Mouse (Mus musculus): Measurements from ENCODE around the gene Gm49661.

Gm49661 gene

GRCm38 (mm10) chr8:84967532-84968304, 1.5 kb downstream of the Gm49661 start:
- DNase-seq (ENCODE audit: low spot score) = no peak

GRCm38 (mm10) chr8:84966603-84967002, 2.6 kb downstream of the Gm49661 start:
- DNase-seq (ENCODE audit: low spot score) = no peak

DNA sequence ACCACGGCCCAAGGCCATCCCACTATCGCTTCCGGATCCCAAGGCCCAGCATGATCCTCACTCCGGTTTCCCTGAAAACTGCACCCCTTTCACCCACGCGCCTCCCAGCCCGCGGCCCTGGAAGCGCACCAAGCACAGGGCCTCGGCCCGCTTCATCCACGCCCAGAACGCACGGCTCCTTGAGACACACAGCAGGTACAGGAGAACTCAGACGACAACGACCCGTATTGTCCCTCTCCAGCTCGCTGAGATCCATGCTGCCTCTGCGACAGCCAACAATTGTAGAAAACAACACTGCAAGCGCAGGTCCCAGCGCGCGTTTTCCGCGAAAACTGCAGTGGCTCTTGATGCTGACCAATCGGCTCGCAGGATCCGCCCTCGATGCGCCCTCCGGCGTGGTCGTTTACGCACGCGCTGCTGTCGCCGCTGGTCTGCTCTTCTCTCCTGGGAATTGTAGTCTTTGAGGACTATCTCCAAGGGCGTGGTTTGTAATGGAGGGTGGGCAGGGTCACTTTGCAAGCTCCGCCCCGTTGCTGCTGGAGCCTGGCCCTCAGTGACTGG, 3.4 kb downstream of the Gm49661 start:
- DNase-seq (ENCODE audit: low spot score) = no peak

GRCm38 (mm10) chr8:84963952-84964351, 5.3 kb downstream of the Gm49661 start:
- DNase-seq (ENCODE audit: low spot score) = no peak

DNA sequence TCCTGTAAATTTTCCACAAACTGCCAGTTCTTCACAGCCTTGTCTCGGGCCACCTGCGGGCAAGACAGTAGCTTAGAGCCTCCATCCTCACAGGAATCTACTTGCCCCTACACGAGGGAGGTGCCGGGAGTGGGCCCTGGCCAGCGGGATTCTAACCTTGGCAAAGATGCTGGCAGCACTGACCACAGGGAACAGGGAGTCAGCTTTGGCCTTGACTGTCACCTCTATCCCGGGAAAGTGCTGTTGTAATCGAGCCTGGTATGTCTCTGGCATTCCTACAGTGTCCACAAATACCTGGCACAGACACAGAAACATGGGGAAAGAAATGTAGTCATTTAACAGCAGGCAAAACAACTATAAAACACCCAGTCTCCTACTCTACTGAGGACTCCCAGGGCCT, 9.4 kb downstream of the Gm49661 start:
- no peak for DNase-seq (ENCODE audit: low spot score)

DNA sequence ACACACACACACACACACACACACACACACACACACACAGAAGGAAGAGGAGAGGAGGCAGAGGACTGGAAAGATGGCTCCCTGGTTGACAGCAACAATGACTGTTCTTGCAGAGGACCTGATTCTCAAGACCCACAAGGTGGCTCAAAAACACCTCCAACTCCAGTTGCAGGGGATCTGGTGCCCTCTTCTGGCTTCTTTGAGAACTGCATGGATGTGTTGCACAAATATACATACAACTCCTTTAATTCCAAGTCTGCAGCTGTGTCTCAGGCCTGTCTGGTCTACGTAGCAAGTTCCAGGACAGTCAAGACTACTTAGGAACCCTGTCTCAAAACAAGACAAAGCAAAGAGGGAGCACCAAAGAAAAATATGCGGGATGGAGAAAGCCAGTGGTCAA, 12.5 kb downstream of the Gm49661 start:
- DNase-seq (ENCODE audit: low spot score) = no peak

- no peak for DNase-seq (ENCODE audit: low spot score)
These were observed 16.5 kb downstream of the Gm49661 start for GRCm38 (mm10) chr8:84952612-84953255.

DNA sequence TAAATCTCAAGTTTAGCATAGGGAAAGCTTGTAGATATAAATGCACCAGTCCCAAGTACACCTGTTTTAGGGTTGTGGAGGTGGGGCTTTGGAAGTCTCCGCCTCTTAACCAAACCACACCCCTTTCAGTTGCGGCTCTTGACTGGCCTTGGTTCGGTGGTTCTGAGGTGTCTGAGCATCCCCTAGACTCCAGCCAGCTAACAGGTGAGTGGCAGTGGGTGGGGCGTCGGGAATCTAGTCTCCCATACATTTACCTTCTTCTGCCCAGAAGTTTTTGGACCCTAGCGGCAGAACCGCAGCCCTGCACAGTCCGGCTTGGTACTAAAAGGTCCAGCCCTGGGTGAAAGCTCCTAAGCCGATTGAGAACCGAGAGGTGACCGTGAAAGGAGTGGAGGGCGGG, 19.5 kb downstream of the Gm49661 start:
- no peak for DNase-seq (ENCODE audit: low spot score)

DNA sequence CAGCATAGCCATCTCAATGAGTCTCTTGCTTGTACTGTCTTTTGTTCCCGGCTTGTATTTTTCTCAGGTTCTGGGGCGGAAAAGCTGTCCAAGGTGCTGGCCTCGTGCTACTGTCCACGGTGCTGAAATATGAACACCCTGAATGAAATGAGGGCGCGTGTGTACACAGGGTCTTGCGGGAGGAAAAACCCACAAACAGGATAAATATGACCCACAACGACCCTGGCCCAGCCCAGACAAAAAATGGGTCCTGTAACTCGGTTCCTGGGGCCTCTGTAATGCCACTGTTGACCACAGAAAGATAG, 22.0 kb downstream of the Gm49661 start:
- no peak for DNase-seq (ENCODE audit: low spot score)

- no peak for DNase-seq (ENCODE audit: low spot score)
These were observed 22.5 kb downstream of the Gm49661 start, which contains the start of gene Rtbdn for GRCm38 (mm10) chr8:84946528-84947240. TSS of gene Rtbdn (plus strand) at chr8:84946991.

GRCm38 (mm10) chr8:84945633-84946527, 23.4 kb downstream of the Gm49661 start:
- no peak for DNase-seq (ENCODE audit: low spot score)

GRCm38 (mm10) chr8:84945235-84945632, 24.0 kb downstream of the Gm49661 start:
- DNase-seq (ENCODE audit: low spot score) = no peak

DNA sequence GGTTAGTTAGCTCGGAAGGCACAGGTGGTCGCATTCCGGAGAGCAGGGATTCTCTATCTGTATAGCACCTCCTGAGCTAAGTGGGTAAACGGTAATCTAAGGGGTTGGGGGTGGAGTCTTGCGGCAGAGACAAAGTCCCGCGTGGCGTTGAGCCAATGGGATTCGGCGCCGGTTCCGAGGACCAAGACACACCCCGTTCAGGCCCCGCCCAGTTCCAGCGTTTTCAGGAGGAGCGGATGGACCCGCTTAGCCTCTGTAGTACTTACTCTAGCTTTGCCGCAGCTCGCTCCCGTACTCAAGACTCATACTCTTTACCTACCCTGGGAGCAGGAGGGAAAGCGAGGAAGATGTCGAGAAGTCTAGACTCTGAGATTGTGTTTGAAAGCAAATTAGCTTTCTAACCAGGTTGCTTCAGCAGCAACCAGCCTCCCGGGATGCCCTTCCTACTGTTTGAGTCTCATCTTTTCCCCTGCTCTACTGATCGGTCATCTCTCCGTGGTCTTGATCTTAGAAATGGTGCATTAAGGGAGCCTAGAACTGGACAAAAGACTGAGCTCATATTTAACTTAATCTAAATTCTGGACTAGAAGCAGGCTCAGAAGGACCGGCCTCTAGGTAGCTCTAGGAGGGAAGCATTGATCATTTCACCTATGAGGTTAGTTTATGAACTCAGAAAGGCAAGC, 24.6 kb downstream of the Gm49661 start:
- DNase-seq (ENCODE audit: low spot score) = no peak

DNA sequence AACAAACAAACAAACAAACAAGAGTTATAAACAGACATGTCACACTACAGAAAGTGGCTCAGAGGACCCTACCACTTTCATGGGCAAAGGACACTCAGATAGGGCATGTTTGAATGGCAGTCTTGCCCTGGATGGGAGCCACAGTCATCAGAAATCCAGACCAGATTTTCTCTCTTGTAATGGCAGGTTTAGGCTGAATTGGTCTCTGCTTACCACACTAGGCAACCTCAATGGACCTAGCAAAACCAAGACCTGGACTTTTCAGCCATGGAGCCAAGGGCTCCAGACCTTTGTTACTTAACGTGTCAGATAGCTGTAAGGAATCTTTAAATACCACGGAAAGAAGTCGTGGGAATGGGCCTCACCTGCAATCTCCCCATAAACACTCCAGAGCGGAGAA, 25.5 kb downstream of the Gm49661 start:
- no peak for DNase-seq (ENCODE audit: low spot score)

- DNase-seq (ENCODE audit: low spot score) = no peak
These were observed 31.4 kb downstream of the Gm49661 start for GRCm38 (mm10) chr8:84937620-84938485.

GRCm38 (mm10) chr8:84936962-84937546, 32.2 kb downstream of the Gm49661 start, which contains the start of gene Mast1:
TSS of gene Mast1 (minus strand) at chr8:84937359.
- DNase-seq (ENCODE audit: low spot score) = no peak

GRCm38 (mm10) chr8:84936041-84936961, 32.9 kb downstream of the Gm49661 start:
- DNase-seq (ENCODE audit: low spot score) = no peak

DNA sequence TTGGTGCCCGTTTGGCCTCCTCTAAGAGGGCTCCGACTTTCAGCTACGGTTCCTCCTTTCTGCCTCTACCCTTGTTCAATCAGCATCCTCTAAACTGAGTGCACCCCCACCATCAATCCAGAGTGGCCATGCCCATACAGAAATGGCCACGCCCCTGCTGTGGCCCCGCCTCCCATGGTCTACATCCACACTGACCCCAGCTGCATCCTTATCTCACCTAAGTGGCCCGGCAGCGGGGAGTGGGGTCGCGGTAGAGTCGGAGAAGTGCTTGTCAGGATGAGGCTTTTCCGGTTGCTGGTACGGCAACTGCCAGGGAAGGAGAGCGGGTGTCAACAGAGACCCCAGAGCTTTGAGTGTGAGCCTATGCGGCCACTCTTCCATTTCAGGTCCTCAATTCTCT, 33.7 kb downstream of the Gm49661 start:
- DNase-seq (ENCODE audit: low spot score) = no peak

DNA sequence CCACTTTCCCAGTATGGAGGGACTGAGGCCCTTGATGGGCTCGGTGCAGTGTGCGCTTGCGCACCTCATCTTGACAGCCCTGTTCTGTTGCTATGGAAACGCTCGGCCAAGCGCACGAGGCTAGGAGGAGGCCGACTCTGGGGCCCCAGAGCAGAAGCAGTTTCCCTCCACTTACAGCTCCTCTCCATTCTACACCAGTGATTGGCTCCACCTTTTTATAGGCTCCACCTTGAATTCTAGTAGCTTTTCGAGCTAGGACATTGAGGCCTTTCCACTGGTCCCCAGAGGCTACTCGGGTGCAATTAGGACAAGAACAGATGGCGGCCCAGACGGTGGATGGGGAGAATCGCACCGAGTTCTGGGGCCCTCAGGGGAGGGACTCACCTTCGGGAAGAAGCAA, 34.4 kb downstream of the Gm49661 start:
- DNase-seq (ENCODE audit: low spot score) = no peak

Data from urinary bladder, postnatal 10 days (tissue).